12 mouse cellular contexts compared by ENCODE assay signal in the genomic region with DNA sequence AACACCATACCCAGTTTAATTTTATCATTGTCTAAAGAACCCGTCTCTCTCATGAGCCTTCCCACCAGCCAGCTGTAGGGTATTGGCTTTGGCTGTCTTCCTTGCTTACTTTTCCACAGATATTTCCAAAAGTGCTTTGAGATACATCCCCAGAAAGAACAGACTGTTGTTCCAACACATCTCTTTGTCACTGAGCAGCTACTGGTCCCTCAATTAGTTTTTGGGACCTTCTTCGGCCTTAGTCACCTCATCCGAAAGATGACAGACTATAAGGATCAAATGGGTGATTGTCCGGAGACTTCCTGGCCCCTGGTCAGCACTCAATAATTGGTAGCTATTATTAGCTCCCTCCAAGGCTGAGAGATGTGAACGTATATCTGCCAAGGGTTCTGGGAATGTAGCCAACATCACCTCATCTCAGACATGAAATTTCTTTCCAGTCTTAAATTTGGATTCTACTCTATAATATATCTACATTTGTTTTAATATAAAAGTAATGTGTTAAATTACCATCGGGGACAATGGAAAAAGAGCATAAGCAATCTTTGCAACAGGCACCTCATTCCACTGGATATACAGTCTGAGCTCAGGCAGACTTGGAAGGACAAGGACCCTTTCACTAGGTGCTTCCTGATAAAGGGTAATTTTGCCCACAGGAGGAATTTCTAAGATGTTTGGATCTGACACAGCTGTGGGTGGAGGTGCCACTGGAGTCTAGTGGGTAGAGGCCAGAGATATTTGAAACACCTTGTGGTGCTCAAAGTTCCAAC. TPM values are rescaled to one million over a fixed set of nuclear protein-coding genes. Genes with fewer than 3 reads are reported as not detected.
A peak's percentile ranks its signal among the peaks of the same experiment; 100 is the strongest.
DNase-seq lines count a peak whose midpoint lies in the region; ATAC-seq and TF ChIP-seq lines count a peak whose summit lies in the region.
"Had no signal": no experiment of that assay in that cellular context is flagged by ENCODE, and none has a peak within 500 bp of the region (broad histone marks: within the 10 kb centered on the region; RNA-seq: fewer than 3 reads in every experiment).

No protein-coding gene starts in this region.

- peaks cover 4 to 14% of the 10 kb centered on the region in 2 experiments; a peak in 3 of 4 replicates for H3K4me1 ChIP-seq in heart, embryonic 14.5 days (ENCODE audit: control insufficient read depth in 2 of 2, insufficient read depth in 2 of 2, low read length in 2 of 2)
- H3K4me1 ChIP-seq in lung, embryonic 15.5 days, result 0 out of 2 replicates have a peak, but pooled peaks cover 5% of the 10 kb centered on the region
- H3K4me1 ChIP-seq: embryonic facial prominence, embryonic 15.5 days; kidney, embryonic 15.5 days had no signal

- H3K4me2 ChIP-seq in heart, embryonic 14.5 days (ENCODE audit: low read length), result no peak overlapping the region
- H3K4me2 ChIP-seq in lung, embryonic 15.5 days, result no peak overlapping the region
- H3K4me2 ChIP-seq: embryonic facial prominence, embryonic 15.5 days; kidney, embryonic 15.5 days had no signal

- intact Hi-C loops in left cerebral cortex, postnatal 25 days (cut with DNase I), result loop anchor here (2.0 to 5.0 kb wide), 3 partner anchors 95 to 251 kb away; no protein-coding TSS in a partner anchor

- TF ChIP-seq CTCF in brain, embryonic 14.5 days (IDR thresholded peaks at IDR 0.05; ENCODE audit: borderline replicate concordance, extremely low read depth, insufficient read depth, insufficient read length), result no peak

- H3K27ac ChIP-seq in heart, embryonic 14.5 days (replicated peaks in 1 of 2; ENCODE audit: control insufficient read depth in 1 of 2, insufficient read depth in 1 of 2, low read depth in 2 of 2, low read length in 2 of 2), result peak overlapping the region; percentile 48 to 51
- peak overlapping the region; percentile 20; the same call in 1 of the 2 replicates for H3K27ac ChIP-seq in lung, embryonic 15.5 days
- H3K27ac ChIP-seq: embryonic facial prominence, embryonic 15.5 days; kidney, embryonic 15.5 days had no signal

- no peak overlapping the region for H3K9ac ChIP-seq in heart, embryonic 14.5 days (ENCODE audit: low read length)
- no peak overlapping the region for H3K9ac ChIP-seq in lung, embryonic 15.5 days
- H3K9ac ChIP-seq: embryonic facial prominence, embryonic 15.5 days; kidney, embryonic 15.5 days had no signal

- 39% methylated on average over 6 of the region's 6 CpGs for WGBS in heart, embryonic 14.5 days
- WGBS in lung, embryonic 15.5 days, result 49% methylated on average over 6 of the region's 6 CpGs

- no peak overlapping the region for H3K4me3 ChIP-seq in heart, embryonic 14.5 days (ENCODE audit: control insufficient read depth in 1 of 2, insufficient read depth in 1 of 2, low read depth in 1 of 2, low read length in 2 of 2)
- H3K4me3 ChIP-seq in lung, embryonic 15.5 days, result no peak overlapping the region
- H3K4me3 ChIP-seq: embryonic facial prominence, embryonic 15.5 days; kidney, embryonic 15.5 days had no signal

- no peaks in the 10 kb centered on the region for H3K9me3 ChIP-seq in heart, embryonic 14.5 days (ENCODE audit: control insufficient read depth, low read length)
- no peaks in the 10 kb centered on the region for H3K9me3 ChIP-seq in lung, embryonic 15.5 days
- H3K9me3 ChIP-seq: embryonic facial prominence, embryonic 15.5 days; kidney, embryonic 15.5 days had no signal

- ATAC-seq in heart, embryonic 14.5 days (ENCODE audit: insufficient number of reproducible peaks, insufficient read depth, low FRiP score, low read depth), result no peak
- ATAC-seq in lung, embryonic 15.5 days (ENCODE audit: borderline replicate concordance, extremely low read depth, low FRiP score, low TSS enrichment), result peak; percentile 78; the same call in 1 of the 2 replicates

- no peak for DNase-seq in heart, adult 18-20 months
- DNase-seq in lung, postnatal 36 days, result no peak
- DNase-seq in brain, embryonic 14.5 days (ENCODE audit: low read depth), result peak; percentile 22
- peak; percentile 37 to 88 for DNase-seq in left cerebral cortex, postnatal 25 days (ENCODE audit: low spot score in 2 of 2)
- no peak for DNase-seq in spleen, postnatal 10 days (ENCODE audit: low spot score in 2 of 2)
- DNase-seq: cerebellum, adult 11 months; retina, postnatal 1 day had no signal

- TF ChIP-seq POLR2A in brain, embryonic 14.5 days (IDR thresholded peaks at IDR 0.05; ENCODE audit: borderline replicate concordance, extremely low read depth, insufficient read depth, insufficient read length, poor library complexity, severe bottlenecking), result no peak

- H3K36me3 ChIP-seq in heart, embryonic 14.5 days (ENCODE audit: control insufficient read depth, insufficient read depth, low read length), result no peaks in the 10 kb centered on the region
- H3K36me3 ChIP-seq in lung, embryonic 15.5 days, result no peaks in the 10 kb centered on the region
- H3K36me3 ChIP-seq: embryonic facial prominence, embryonic 15.5 days; kidney, embryonic 15.5 days had no signal

- no peaks in the 10 kb centered on the region for H3K27me3 ChIP-seq in heart, embryonic 14.5 days (ENCODE audit: control insufficient read depth, insufficient read depth, low read length)
- no peaks in the 10 kb centered on the region for H3K27me3 ChIP-seq in lung, embryonic 15.5 days
- H3K27me3 ChIP-seq: embryonic facial prominence, embryonic 15.5 days; kidney, embryonic 15.5 days had no signal

RNA-seq across cellular contexts. Expression of a gene that starts 23.2 kb away (rescaled TPM):
- 1.6 and 2.0 TPM in 2 replicates for polyA plus RNA-seq in heart, embryonic 14.5 days (2014; fragmentation: Nextera tagmentation; extraction: Ambion mirVana)
- 1 to 10 TPM; 1.8 to 2.4 TPM for total RNA-seq in heart, adult 18-20 months (2021)
- polyA plus RNA-seq in lung, embryonic 15.5 days (2015; fragmentation: Nextera tagmentation; extraction: Ambion mirVana), result 0.81 and 1.0 TPM in 2 replicates
- 5.5 and 8.2 TPM in 2 replicates for polyA plus RNA-seq in brain, embryonic 14.5 days (2012; rRNA removed)
- 10 to 100 TPM; 48.6 to 52.1 TPM for total RNA-seq in left cerebral cortex, postnatal 25 days (2021)
- polyA plus RNA-seq: C2C12 had no signal

Comparison
In these comparisons a context has a peak if more than half of its experiments do, and no peak if none do; other contexts are left out.
1. DNase-seq: peak in brain, embryonic 14.5 days (single experiment) and left cerebral cortex, postnatal 25 days (2 of 2); none in heart, adult 18-20 months (0 of 2), lung, postnatal 36 days (single experiment) and spleen, postnatal 10 days (0 of 2).